Comparison of ENCODE assay signal across 25 mouse cellular contexts in the genomic region with DNA sequence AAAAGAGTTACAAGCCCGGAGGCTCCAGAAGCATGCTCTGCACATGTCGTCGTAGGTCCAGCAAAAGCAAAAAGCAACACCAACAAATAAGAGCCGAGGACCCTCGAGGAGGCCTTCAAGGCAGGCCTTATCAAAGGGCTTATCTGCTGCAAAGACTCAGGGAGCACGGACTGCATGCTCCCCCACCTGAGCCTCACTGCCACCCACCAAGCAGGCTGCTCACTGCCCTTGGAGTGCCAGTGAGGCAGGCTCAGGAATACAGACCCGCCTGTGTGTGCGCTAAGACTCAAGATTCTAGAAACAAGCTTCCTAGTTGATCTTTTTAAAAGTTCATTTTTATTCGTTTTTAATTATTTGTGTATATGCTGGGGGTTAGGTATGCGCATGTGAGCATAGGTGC.
"Had no signal": no experiment of that assay in that cellular context is flagged by ENCODE, and none has a peak within 500 bp of the region (broad histone marks: within the 10 kb centered on the region; RNA-seq: fewer than 3 reads in every experiment).

No protein-coding gene starts in this region.

- H3K36me3 ChIP-seq: heart, embryonic 12.5 days; hindbrain, embryonic 13.5 days; hindbrain, embryonic 15.5 days; intestine, embryonic 15.5 days; kidney, embryonic 15.5 days; limb, embryonic 12.5 days; liver, embryonic 13.5 days; liver, embryonic 15.5 days had no signal

- H3K27me3 ChIP-seq: heart, embryonic 12.5 days; hindbrain, embryonic 13.5 days; hindbrain, embryonic 15.5 days; intestine, embryonic 15.5 days; kidney, embryonic 15.5 days; limb, embryonic 12.5 days; liver, embryonic 13.5 days; liver, embryonic 15.5 days had no signal

- DNase-seq: gastrocnemius, postnatal 14 days; gastrocnemius, postnatal 36 days; heart, adult 2 months; heart, postnatal 10 days; heart, postnatal 36 days; kidney, adult 11 months; kidney, adult 2 months; kidney, adult 9 months; kidney, postnatal 14 days; kidney, postnatal 36 days; layer of hippocampus, postnatal 36 days; left cerebral cortex, postnatal 4 days; liver; liver, embryonic 13.5 days; liver, postnatal 0 days had no signal

- H3K4me2 ChIP-seq: heart, embryonic 12.5 days; hindbrain, embryonic 13.5 days; hindbrain, embryonic 15.5 days; intestine, embryonic 15.5 days; kidney, embryonic 15.5 days; limb, embryonic 12.5 days; liver, embryonic 11.5 days; liver, embryonic 13.5 days; liver, embryonic 15.5 days had no signal

- ATAC-seq: hindbrain, postnatal 0 days; intestine, embryonic 15.5 days; liver, postnatal 0 days had no signal

- H3K9ac ChIP-seq: heart, embryonic 12.5 days; hindbrain, embryonic 13.5 days; hindbrain, embryonic 15.5 days; intestine, embryonic 15.5 days; kidney, embryonic 15.5 days; limb, embryonic 12.5 days; liver, embryonic 13.5 days; liver, embryonic 15.5 days; liver, postnatal 0 days had no signal

- H3K9me3 ChIP-seq: heart, embryonic 12.5 days; hindbrain, embryonic 13.5 days; hindbrain, embryonic 15.5 days; intestine, embryonic 15.5 days; kidney, embryonic 15.5 days; limb, embryonic 12.5 days; liver, embryonic 13.5 days; liver, embryonic 15.5 days had no signal

- H3K4me1 ChIP-seq: intestine, embryonic 15.5 days; kidney, embryonic 15.5 days; limb, embryonic 12.5 days; liver, embryonic 13.5 days; liver, embryonic 15.5 days had no signal

- H3K27ac ChIP-seq: heart, adult 2 months; hindbrain, embryonic 13.5 days; hindbrain, embryonic 15.5 days; hindbrain, postnatal 0 days; intestine, embryonic 15.5 days; kidney, embryonic 15.5 days; kidney, postnatal 0 days; limb, embryonic 12.5 days; liver, embryonic 13.5 days; liver, embryonic 15.5 days had no signal

- H3K4me3 ChIP-seq: heart, adult 2 months; heart, embryonic 12.5 days; hindbrain, embryonic 13.5 days; hindbrain, embryonic 15.5 days; intestine, embryonic 15.5 days; kidney, embryonic 15.5 days; limb, embryonic 12.5 days; liver, embryonic 13.5 days; liver, embryonic 15.5 days had no signal
